Mouse (Mus musculus) liver, embryonic 14.5 days (tissue): ENCODE results near the gene Pnldc1. TPM values are rescaled to one million over a fixed set of nuclear protein-coding genes. Genes with fewer than 3 reads are reported as not detected.

Experiments
- ATAC-seq: fragments of 200-750 bp; cut with Nextera tagmentation; 2 replicates; pipeline ENCODE4 v1.8.0; 2017; ENCODE audit warnings: moderate number of reproducible peaks, mild to moderate bottlenecking, moderate library complexity; ENCODE audit not compliant: insufficient read depth
- DNase-seq, 3 experiments: peaks; one replicate each; pipeline ENCODE4 v3.0.0-alpha.2; 2012 to 2013; ENCODE audit warnings: low read depth in 3 of 3, low spot score in 3 of 3
- H3K27ac ChIP-seq: fragments of 300-500 bp; sonication (generic); 2 replicates; pipeline ENCODE4 v1.5.1; 2014; ENCODE audit warnings: moderate library complexity, mild to moderate bottlenecking, control low read depth, inconsistent platforms
- H3K27me3 ChIP-seq: fragments of 300-500 bp; sonication (generic); 2 replicates; pipeline ENCODE4 v1.6.1; 2014; ENCODE audit warnings: mild to moderate bottlenecking, low read length, moderate library complexity; ENCODE audit not compliant: control insufficient read depth, insufficient read depth
- H3K36me3 ChIP-seq: fragments of 300-500 bp; sonication (generic); replicated peaks from 2 replicates; pipeline ENCODE4 v1.6.1; 2014; ENCODE audit warnings: low read depth; ENCODE audit not compliant: control insufficient read depth, insufficient read depth
- H3K4me1 ChIP-seq, 2 experiments: fragments of 200-500 bp in 1 of 2; fragments of 300-500 bp in 1 of 2; sonication (generic) in 1 of 2; replicated peaks; 2 replicates each; pipeline ENCODE4 v1.6.1; 2012 to 2014; ENCODE audit warnings: antibody characterized with exemption in 1 of 2, inconsistent platforms in 1 of 2, low read length in 1 of 2; ENCODE audit not compliant: control insufficient read depth in 2 of 2, insufficient read depth in 2 of 2
- H3K4me2 ChIP-seq: fragments of 300-500 bp; sonication (generic); 2 replicates; pipeline ENCODE4 v1.6.1; 2014; ENCODE audit warnings: low read depth, mild to moderate bottlenecking, control low read depth, moderate library complexity
- H3K4me3 ChIP-seq, 2 experiments: fragments of 200-500 bp in 1 of 2; fragments of 300-500 bp in 1 of 2; sonication (generic) in 1 of 2; 2 replicates each; pipeline ENCODE4 v1.5.1; 2012 to 2014; ENCODE audit warnings: low read depth in 2 of 2, low read length in 2 of 2, mild to moderate bottlenecking in 2 of 2, control low read depth in 1 of 2, inconsistent platforms in 1 of 2, moderate library complexity in 1 of 2; ENCODE audit not compliant: insufficient read depth in 1 of 2
- H3K9ac ChIP-seq: fragments of 300-500 bp; sonication (generic); replicated peaks from 2 replicates; pipeline ENCODE4 v1.6.1; 2014; ENCODE audit warnings: mild to moderate bottlenecking, control low read depth, moderate library complexity
- H3K9me3 ChIP-seq: fragments of 300-500 bp; sonication (generic); 2 replicates; pipeline ENCODE4 v1.6.1; 2016; ENCODE audit warnings: low read length, mixed read lengths; ENCODE audit not compliant: control insufficient read depth
- CTCF ChIP-seq: IDR thresholded peaks from 2 replicates; pipeline ENCODE4 v1.5.1; 2016; ENCODE audit warnings: antibody characterized with exemption, low read depth, control low read depth
- EP300 ChIP-seq: IDR thresholded peaks from 2 replicates; pipeline ENCODE4 v1.6.1; 2016; ENCODE audit warnings: antibody characterized with exemption, low read depth
- WGBS: fragments of 180-500 bp; shearing (Covaris S2); extraction: QIAGEN DNeasy Blood & Tissue Kit; methylation state at CpG from one replicate; pipeline ENCODE4 v1.1.7; 2014; ENCODE audit not compliant: insufficient replicate concordance; 5-methylcytosine and 5-hydroxymethylcytosine counted together
- polyA plus RNA-seq, 2 experiments: library from polyadenylated mRNA; depleted of rRNA in 1 of 2; stranded (reverse) in 1 of 2; unstranded in 1 of 2; fragments of >200 nt; fragmentation: Nextera tagmentation in 1 of 2; extraction: Ambion mirVana in 1 of 2; gene quantifications; 2 replicates each; pipeline versions ENCODE4 v1.2.1 to v1.2.3; 2012 to 2014

Pnldc1 gene
- polyA plus RNA-seq, 2 experiments: 0.44 to 0.50 TPM

- H3K36me3 ChIP-seq: peaks cover 75% of the 10 kb centered on the region
- H3K9ac ChIP-seq: no peak overlapping the region
- H3K27ac ChIP-seq: no peak overlapping the region
- 79% methylated on average over 1 of the region's 1 CpGs for WGBS
- H3K9me3 ChIP-seq: no peaks in the 10 kb centered on the region
- DNase-seq (no peak), ATAC-seq (no peak)
- H3K4me2 ChIP-seq: no peak overlapping the region
- H3K27me3 ChIP-seq: no peaks in the 10 kb centered on the region
- no peak overlapping the region for H3K4me3 ChIP-seq
- no peak for TF ChIP-seq EP300
- TF ChIP-seq CTCF: no peak
- peaks cover 2 to 5% of the 10 kb centered on the region in 2 experiments; a peak in 3 of 4 replicates for H3K4me1 ChIP-seq
These were observed 11.0 kb upstream of the Pnldc1 start for GRCm38 (mm10) chr17:12921073-12921472.

GRCm38 (mm10) chr17:12916588-12917380, 6.8 kb upstream of the Pnldc1 start:
- Histone ChIP-seq H3K4me3 (peak overlapping the region; percentile 73 to 88), H3K9me3 (no peaks in the 10 kb centered on the region), H3K27me3 (no peaks in the 10 kb centered on the region), H3K4me2 (peak overlapping the region; percentile 91), H3K36me3 (peaks cover 60% of the 10 kb centered on the region), H3K27ac (peak overlapping the region; percentile 73), H3K9ac (peak overlapping the region; percentile 90), H3K4me1 (peaks cover 5 to 8% of the 10 kb centered on the region in 2 experiments; a peak in 3 of 4 replicates)
- under 1% methylated on average over 40 of the region's 40 CpGs for WGBS
- DNase-seq (peak; percentile 68 to 72 (median 69)), ATAC-seq (peak; percentile 72)
- TF ChIP-seq EP300 (0 out of 2 replicates have a peak, but pooled peaks have one; percentile 36), CTCF (no peak)

DNA sequence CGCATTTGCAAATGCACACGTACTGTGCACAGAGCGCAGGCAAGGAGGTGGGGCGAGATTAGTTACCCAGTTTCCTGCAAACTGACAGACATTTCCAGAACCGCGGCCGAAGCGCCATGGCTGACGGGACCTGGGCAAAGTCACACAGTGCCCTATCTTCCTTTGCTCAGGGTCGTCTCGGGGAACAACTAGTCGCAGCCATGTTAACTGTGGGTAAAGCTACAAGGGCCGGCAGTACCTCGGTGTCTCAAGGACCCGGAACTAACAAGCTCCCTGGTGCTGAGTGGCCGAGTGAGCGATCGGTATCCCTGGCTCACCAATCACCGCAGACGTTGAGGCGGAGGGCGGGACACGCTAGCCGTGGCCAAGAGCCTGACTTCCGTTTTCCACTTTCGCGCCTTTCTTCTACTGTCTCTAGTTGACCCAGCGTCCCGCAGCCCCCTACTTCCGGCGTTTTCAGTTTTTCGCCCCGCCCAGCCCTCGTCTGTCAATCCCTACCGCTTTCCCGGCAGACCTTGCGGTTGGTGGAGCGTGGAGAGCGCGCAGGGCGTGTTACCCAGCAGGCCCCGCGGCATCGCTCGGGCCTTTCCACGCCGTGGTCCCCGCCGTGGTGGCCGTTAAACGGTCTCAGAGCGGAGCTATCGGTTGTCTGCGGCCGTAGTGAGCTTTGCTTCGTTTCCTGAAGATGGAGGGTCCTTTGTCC, 6.0 kb upstream of the Pnldc1 start, which contains the start of gene Mrpl18:
Gene Mrpl18, minus strand, starts transcription at position 465 of the 703 bp plus-strand sequence.
- under 1% methylated on average over 56 of the region's 56 CpGs for WGBS
- Histone ChIP-seq H3K4me2 (peak within 1 kb of the TSS; percentile 91), H3K36me3 (peaks cover 61% of the 10 kb centered on the region), H3K27me3 (no peaks in the 10 kb centered on the region), H3K4me1 (peaks cover 5 to 8% of the 10 kb centered on the region in 2 experiments; a peak in 3 of 4 replicates), H3K9ac (peak within 1 kb of the TSS; percentile 90), H3K4me3 (peak within 1 kb of the TSS; percentile 73 to 88), H3K9me3 (no peaks in the 10 kb centered on the region), H3K27ac (peak within 1 kb of the TSS; percentile 73)
- DNase-seq (peak; percentile 99), ATAC-seq (peak; percentile 97)
- TF ChIP-seq CTCF (no peak), EP300 (no peak)

- H3K27me3 ChIP-seq: no peaks in the 10 kb centered on the region
- peaks cover 5 to 8% of the 10 kb centered on the region in 2 experiments; a peak in 3 of 4 replicates for H3K4me1 ChIP-seq
- H3K4me3 ChIP-seq: peak within 1 kb of the TSS; percentile 73 to 88
- peak within 1 kb of the TSS; percentile 73 for H3K27ac ChIP-seq
- peaks cover 60% of the 10 kb centered on the region for H3K36me3 ChIP-seq
- DNase-seq: no peak
- ATAC-seq: no peak
- H3K4me2 ChIP-seq: peak within 1 kb of the TSS; percentile 91
- no peaks in the 10 kb centered on the region for H3K9me3 ChIP-seq
- no peak for TF ChIP-seq EP300
- no peak for TF ChIP-seq CTCF
- 0% methylated on average over 18 of the region's 18 CpGs for WGBS
- peak within 1 kb of the TSS; percentile 90 for H3K9ac ChIP-seq
These were observed 5.5 kb upstream of the Pnldc1 start, which contains the start of gene Tcp1 for GRCm38 (mm10) chr17:12915488-12915880. TSS of gene Tcp1 (plus strand) at chr17:12915701.

- Histone ChIP-seq H3K27me3 (no peaks in the 10 kb centered on the region), H3K4me3 (no peak overlapping the region), H3K9ac (no peak overlapping the region), H3K4me1 (peaks cover 2 to 3% of the 10 kb centered on the region in 2 experiments; a peak in 2 of 4 replicates), H3K9me3 (no peaks in the 10 kb centered on the region), H3K36me3 (peaks cover 36% of the 10 kb centered on the region), H3K4me2 (no peak overlapping the region), H3K27ac (no peak overlapping the region)
- TF ChIP-seq EP300 (no peak), CTCF (no peak)
- ATAC-seq (no peak), DNase-seq (no peak)
- 75% methylated on average over 8 of the region's 8 CpGs for WGBS
These were observed 361 bp upstream of the Pnldc1 start for GRCm38 (mm10) chr17:12910391-12910790.
